Mouse (Mus musculus) Patski (cell line): ENCODE measurements around the gene Rcor2. TPM values are rescaled to one million over a fixed set of nuclear protein-coding genes. Genes with fewer than 3 reads are reported as not detected.

Experiments used
- ATAC-seq: fragments of 100-300 bp; one replicate; pipeline ENCODE4 v1.8.0; 2021
- CTCF ChIA-PET: fragments of 350-600 bp; sonication (Branson Sonifier 250); formaldehyde crosslinking; loops from one replicate; lab custom pipeline; 2022; ENCODE audit warnings: inconsistent platforms; lab: Charles Lee
- POLR2A ChIA-PET: fragments of 350-600 bp; sonication (Branson Sonifier 250); formaldehyde crosslinking; loops from one replicate; lab custom pipeline; 2022; ENCODE audit warnings: antibody characterized with exemption, inconsistent platforms; lab: Charles Lee
- DNase-seq: peaks from one replicate; pipeline ENCODE4 v3.0.0-alpha.2; 2011; ENCODE audit warnings: low read depth, low spot score
- H3K27me3 ChIP-seq: fragments of 371-371 bp; one replicate; pipeline ENCODE4 v1.5.1; 2021
- CTCF ChIP-seq: fragments of 100-300 bp; IDR thresholded peaks from one replicate; pipeline ENCODE4 v1.5.1; 2021
- in situ Hi-C: fragments of 300-500 bp; cut with MboI; formaldehyde crosslinking; loops from 3 replicates; pipeline ENCODE4 v1.11.1; 2018; ENCODE audit warnings: low pct_unique_long_range_greater_than_20kb, mixed read lengths
- polyA plus RNA-seq: library from polyadenylated mRNA; unstranded; gene quantifications from one replicate; pipeline ENCODE4 v1.2.3, GENCODE M21; 2021

Gene Rcor2
- polyA plus RNA-seq, 1 experiment from 2014 or later: 7.6 TPM

DNA sequence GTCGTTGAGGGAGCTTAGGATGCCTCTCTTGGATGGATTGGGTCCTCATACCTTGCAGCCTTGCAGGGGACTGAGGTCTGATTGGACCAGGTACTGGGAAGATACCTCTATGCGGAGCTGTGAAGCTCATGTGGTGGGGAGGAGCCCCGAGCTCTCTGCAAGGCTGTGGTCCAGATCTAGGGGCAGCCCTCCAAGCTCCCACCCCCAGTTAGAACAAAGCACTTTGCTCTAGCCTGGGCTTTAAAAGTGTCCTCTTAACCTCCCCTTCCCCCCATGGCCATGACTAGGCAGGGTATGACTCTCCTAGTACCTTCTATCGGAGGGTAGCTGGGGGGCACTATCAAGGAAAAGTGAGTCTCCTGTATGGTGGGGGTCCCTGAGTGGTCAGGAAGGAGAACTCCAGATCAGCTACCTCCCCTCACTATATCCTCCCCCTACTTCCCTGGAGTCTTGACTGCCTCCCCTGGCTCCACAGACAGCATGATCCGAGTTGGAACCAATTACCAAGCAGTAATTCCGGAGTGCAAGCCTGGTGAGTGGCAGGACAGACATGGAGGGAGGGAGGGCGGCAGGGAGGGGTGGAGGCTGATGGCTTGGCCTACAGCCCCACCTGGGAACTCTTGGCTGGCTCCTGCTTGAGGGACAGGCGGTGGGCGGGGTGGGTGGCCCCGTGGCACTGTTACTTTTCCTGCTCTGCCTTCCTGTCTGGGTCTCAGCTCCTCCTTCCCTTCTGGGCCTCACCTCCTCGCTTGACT lies 2.3 kb downstream of the Rcor2 start:
- ChIA-PET CTCF (interaction anchor here (0.8 to 4.1 kb wide), 11 partner anchors 11 to 229 kb away, joined by 3 to 18 read pairs (median 4); partner anchors contain the start of gene Mark2), POLR2A (interaction anchor here (0.9 to 1.4 kb wide), 3 partner anchors 8 to 37 kb away, joined by 3 to 5 read pairs (median 3); no protein-coding TSS in a partner anchor)
- ATAC-seq (no peak), DNase-seq (no peak)
- no peak for TF ChIP-seq CTCF
- in situ Hi-C loops: loop anchor here (5.0 kb wide), 1 partner anchor 78 kb away; no protein-coding TSS in a partner anchor
- H3K27me3 ChIP-seq: no peaks in the 10 kb centered on the region

DNA sequence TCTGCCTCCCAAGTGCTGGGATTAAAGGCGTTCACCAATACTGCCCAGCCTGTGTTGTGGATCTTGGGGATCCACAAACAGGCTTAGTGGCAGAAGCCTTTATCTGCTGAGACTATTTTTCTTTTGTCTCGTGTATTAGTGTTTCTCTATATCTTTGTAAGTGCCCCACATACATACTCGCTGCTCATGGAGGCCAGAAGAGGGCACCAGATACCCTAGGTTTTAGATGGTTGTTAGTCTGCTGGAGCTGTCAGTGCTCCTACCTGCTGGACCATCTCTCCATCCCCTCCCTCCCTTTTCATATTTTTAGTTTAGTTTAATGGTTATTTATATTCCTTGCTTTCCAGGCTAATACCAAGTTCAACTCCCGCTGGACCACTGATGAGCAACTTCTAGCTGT lies 6.4 kb downstream of the Rcor2 start:
- H3K27me3 ChIP-seq: no peaks in the 10 kb centered on the region
- POLR2A ChIA-PET: interaction anchor here (0.8 to 1.1 kb wide), 3 partner anchors 34 to 65 kb away, joined by 3 to 5 read pairs (median 3); no protein-coding TSS in a partner anchor
- no peak for ATAC-seq
- in situ Hi-C loops: no loop called here
- DNase-seq: no peak
- CTCF ChIA-PET: interaction anchor here (0.8 to 1.9 kb wide), 7 partner anchors 10 to 72 kb away, joined by 3 to 7 read pairs (median 3); partner anchors contain the start of gene Mark2
- TF ChIP-seq CTCF: no peak

DNA sequence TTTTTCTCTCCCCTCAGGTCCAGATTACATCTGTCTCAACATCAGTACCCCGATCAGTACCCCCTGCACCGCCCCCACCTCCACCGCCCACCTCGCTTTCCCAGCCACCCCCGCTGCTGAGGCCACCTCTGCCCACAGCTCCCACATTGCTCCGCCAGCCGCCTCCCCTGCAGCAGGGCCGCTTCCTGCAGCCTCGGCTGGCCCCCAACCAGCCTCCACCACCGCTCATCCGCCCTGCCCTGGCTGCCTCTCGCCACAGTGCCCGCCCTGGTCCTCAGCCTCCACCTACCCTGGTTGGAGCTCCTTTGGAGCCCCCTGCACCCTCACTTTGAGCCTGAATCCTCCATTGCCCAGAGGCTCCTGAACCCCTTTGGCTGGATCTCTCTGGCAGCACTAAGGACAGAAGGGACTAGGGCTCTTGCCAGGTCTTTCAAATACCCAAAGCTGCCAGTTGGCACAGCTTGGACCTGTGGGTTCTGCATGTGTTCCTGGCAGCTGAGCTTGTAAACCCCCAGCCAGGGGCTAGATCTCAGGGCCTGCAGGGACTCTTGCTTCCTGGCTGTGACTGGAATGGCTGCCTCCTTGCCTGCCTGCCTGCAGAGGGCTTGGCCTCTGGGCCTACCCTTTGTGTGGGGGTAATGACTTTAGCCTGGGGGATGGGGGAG lies 7.3 kb downstream of the Rcor2 start:
- H3K27me3 ChIP-seq: no peaks in the 10 kb centered on the region
- ChIA-PET POLR2A (interaction anchor here (0.8 to 1.1 kb wide), 3 partner anchors 33 to 64 kb away, joined by 3 to 5 read pairs (median 3); no protein-coding TSS in a partner anchor), CTCF (interaction anchor here (0.8 to 1.7 kb wide), 5 partner anchors 9 to 71 kb away, joined by 3 to 7 read pairs (median 3); partner anchors contain the start of gene Mark2)
- DNase-seq: no peak
- no peak for TF ChIP-seq CTCF
- no peak for ATAC-seq
- in situ Hi-C loops: no loop called here

DNA sequence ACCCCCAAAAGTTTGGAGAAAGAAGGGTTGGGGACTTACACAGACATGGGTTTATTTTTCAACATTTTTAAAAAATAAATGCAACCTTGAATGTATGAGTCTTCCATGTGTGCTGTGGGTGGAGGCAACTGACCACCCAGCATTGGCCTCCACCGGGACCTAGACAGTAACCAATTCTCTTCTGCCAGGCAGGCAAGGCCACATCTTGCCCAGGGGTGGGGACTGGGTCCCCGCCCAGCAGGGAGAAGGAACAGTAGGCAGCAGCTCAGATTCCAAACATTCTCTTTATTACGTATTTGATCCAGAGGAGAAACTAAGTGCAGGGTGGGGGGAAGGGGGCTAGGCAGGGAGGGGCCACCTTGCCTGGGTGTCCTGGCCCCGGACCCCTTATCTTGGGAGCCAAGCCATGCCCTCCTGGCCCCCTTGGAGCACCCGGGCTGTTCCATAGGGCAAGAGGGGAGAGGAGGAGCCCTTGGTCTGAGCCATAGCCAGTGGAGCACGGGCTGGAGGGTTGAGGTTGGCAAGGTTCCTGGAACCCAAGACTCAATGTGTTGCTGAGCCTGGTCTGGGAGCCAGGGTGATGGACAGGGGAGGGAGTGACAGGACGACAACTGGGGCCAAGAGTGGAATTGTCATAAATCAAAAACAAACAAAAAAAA lies 8.1 kb downstream of the Rcor2 start:
- ChIA-PET POLR2A (no interaction called here), CTCF (interaction anchor here (1.7 kb wide), 1 partner anchor 8 kb away, joined by 5 read pairs; no protein-coding TSS in a partner anchor)
- DNase-seq: no peak
- ATAC-seq: no peak
- TF ChIP-seq CTCF: no peak
- in situ Hi-C loops: no loop called here
- no peaks in the 10 kb centered on the region for H3K27me3 ChIP-seq

DNA sequence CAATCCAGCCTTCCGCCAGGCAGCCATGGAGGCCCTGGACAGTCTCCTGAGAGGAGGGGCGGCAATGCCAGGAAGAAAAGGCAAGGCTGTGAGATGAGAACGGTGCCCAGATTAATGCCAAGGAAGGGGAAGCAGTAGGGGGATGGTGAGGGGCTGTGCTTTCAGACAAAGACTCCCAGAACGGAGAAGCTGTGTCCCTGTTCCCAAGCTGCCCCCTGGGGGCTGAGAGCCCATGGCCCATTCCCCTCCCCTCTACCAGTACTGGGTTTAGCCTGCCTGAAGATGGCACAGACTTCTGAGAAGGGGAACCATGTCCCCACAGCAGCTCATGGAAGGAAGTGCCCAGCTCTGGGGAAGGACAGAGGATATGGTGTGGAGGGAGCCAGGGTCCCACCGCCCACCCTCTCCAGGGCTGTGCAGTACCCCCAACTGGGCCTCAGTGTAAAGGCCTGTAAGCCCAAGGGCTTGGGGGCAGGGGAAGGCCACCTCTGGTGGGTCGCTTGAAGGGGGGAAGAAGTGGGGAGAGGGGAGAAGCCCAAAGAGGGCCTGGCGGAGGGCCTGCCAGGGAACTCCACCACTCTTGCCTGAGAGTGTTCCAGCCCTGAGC lies 9.0 kb downstream of the Rcor2 start:
- H3K27me3 ChIP-seq: no peaks in the 10 kb centered on the region
- in situ Hi-C loops: no loop called here
- DNase-seq (no peak), ATAC-seq (no peak)
- CTCF ChIA-PET: no interaction called here
- POLR2A ChIA-PET: no interaction called here
- TF ChIP-seq CTCF: no peak

DNA sequence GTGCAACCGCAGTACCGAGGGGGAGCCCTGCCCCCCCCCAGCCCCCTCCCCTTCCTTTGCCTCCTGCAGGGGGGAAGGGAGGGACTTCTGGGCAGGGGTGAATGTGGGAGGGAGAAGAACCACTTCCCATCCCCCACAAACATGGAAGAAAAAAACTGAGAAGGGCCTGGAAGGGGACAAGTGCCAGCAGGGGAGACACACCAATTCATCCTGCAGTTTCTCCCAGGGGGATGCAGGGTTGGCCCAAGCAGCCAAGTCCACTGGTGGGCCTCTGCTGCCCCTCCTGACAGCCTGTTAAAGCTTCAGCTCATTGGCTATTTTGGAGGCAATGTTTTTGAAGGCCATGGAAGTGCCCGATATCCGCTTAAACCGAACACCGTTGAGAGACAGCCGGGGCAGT lies 9.7 kb downstream of the Rcor2 start:
- ChIA-PET POLR2A (interaction anchor here (1.0 kb wide), 1 partner anchor 8 kb away, joined by 3 read pairs; no protein-coding TSS in a partner anchor), CTCF (interaction anchor here (1.1 kb wide), 1 partner anchor 32 kb away, joined by 3 read pairs; no protein-coding TSS in a partner anchor)
- DNase-seq (no peak), ATAC-seq (no peak)
- no peak for TF ChIP-seq CTCF
- H3K27me3 ChIP-seq: no peaks in the 10 kb centered on the region
- in situ Hi-C loops: no loop called here

DNA sequence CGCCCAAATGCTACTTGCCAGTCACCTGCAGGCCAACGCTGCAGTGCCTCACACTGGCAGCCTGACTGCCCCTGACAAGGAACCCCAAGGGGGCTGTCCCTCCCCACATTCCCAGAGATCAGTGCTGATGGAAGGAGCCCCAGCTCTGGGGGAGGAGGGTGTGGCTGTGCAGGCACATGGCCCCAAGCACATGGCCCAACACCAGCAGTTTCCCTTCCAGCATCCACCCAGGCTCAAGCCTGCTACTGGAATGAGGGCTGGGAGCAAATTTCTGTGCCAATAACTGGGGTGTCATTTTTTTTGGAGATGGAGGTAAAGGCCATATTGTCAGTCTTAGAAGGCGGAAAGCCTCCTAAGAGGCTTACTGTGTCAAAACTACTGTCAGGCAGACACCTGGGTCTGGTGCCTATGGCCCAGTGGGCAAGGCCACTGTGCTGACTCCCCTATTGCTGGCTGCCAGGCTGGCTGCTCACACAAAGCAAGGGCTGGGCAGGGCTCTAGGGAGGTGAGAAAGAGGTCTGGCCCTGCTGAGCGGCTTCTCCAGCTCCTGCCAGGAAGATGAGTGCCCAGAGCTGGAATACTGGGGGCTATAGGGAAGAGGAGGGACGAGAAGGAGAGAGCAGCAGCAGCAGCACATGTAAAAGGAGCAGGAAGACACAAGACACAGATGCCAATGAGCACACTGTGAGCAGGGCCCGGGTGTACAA lies 11.2 kb downstream of the Rcor2 start:
- DNase-seq (no peak), ATAC-seq (no peak)
- POLR2A ChIA-PET: no interaction called here
- no peak for TF ChIP-seq CTCF
- H3K27me3 ChIP-seq: no peaks in the 10 kb centered on the region
- in situ Hi-C loops: no loop called here
- CTCF ChIA-PET: interaction anchor here (0.7 to 1.8 kb wide), 7 partner anchors 8 to 127 kb away, joined by 3 to 5 read pairs (median 4); no protein-coding TSS in a partner anchor

DNA sequence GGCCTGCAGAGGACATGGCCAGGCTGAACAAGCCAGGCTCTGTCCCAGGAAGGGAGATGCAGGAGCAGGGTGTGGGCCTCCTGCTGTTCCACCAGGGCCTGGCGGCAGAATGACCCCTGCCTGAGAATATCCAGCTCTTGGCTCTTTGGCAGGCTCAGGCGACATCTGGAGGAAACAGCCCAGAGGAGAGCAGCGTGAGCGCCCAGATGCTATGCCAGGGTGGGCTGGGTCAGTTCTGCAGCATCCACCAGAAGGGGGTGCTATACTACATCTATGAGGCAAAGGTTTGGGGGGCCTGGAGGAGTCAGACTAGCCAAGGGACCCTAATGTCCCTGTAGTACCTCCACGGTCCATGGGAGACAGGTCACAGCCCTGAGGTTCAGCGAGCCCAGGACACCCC lies 12.0 kb downstream of the Rcor2 start:
- in situ Hi-C loops: no loop called here
- CTCF ChIA-PET: interaction anchor here (0.7 to 2.4 kb wide), 9 partner anchors 9 to 126 kb away, joined by 3 to 8 read pairs (median 4); no protein-coding TSS in a partner anchor
- ATAC-seq: no peak
- H3K27me3 ChIP-seq: no peaks in the 10 kb centered on the region
- DNase-seq: no peak
- no peak for TF ChIP-seq CTCF
- POLR2A ChIA-PET: no interaction called here
